Mouse (Mus musculus) heart, embryonic 14.5 days (tissue): Measurements from ENCODE around the gene Fxr2. TPM values are rescaled to one million over a fixed set of nuclear protein-coding genes. Genes with fewer than 3 reads are reported as not detected.
"Not testable (repeated sequence)": the region's sequence is repeated elsewhere in the genome, so short reads cannot be mapped to it uniquely, and the experiment has no call there.

Source experiments
- ATAC-seq: fragments of 200-750 bp; cut with Nextera tagmentation; 2 replicates; pipeline ENCODE4 v1.8.0; 2017; ENCODE audit warnings: low read depth, moderate TSS enrichment; ENCODE audit not compliant: insufficient number of reproducible peaks, insufficient read depth, low FRiP score
- H3K27ac ChIP-seq, 2 experiments: fragments of 200-500 bp in 1 of 2; fragments of 300-500 bp in 1 of 2; sonication (generic) in 1 of 2; replicated peaks in 1 of 2; 2 replicates each; pipeline ENCODE4 v1.5.1; 2012 to 2014; ENCODE audit warnings: low read depth in 2 of 2, low read length in 2 of 2, control low read depth in 1 of 2, mild to moderate bottlenecking in 1 of 2, mixed read lengths in 1 of 2; ENCODE audit not compliant: control insufficient read depth in 1 of 2, insufficient read depth in 1 of 2
- H3K27me3 ChIP-seq: fragments of 300-500 bp; sonication (generic); 2 replicates; pipeline ENCODE4 v1.6.1; 2014; ENCODE audit warnings: mild to moderate bottlenecking, low read length, control low read depth; ENCODE audit not compliant: control insufficient read depth, insufficient read depth
- H3K36me3 ChIP-seq: fragments of 300-500 bp; sonication (generic); 2 replicates; pipeline ENCODE4 v1.6.1; 2014; ENCODE audit warnings: mild to moderate bottlenecking, control low read depth, low read length, mixed read lengths; ENCODE audit not compliant: control insufficient read depth, insufficient read depth
- H3K4me1 ChIP-seq, 2 experiments: fragments of 200-500 bp in 1 of 2; fragments of 300-500 bp in 1 of 2; sonication (generic) in 1 of 2; 2 replicates each; pipeline ENCODE4 v1.6.1; 2012 to 2014; ENCODE audit warnings: low read length in 2 of 2, control low read depth in 1 of 2, mixed read lengths in 1 of 2; ENCODE audit not compliant: control insufficient read depth in 2 of 2, insufficient read depth in 2 of 2
- H3K4me2 ChIP-seq: fragments of 300-500 bp; sonication (generic); 2 replicates; pipeline ENCODE4 v1.6.1; 2014; ENCODE audit warnings: mild to moderate bottlenecking, low read length
- H3K4me3 ChIP-seq, 2 experiments: fragments of 200-500 bp in 1 of 2; fragments of 300-500 bp in 1 of 2; sonication (generic) in 1 of 2; 2 replicates each; pipeline ENCODE4 v1.5.1; 2012 to 2014; ENCODE audit warnings: low read length in 2 of 2, mild to moderate bottlenecking in 2 of 2, control low read depth in 1 of 2, low read depth in 1 of 2, moderate library complexity in 1 of 2; ENCODE audit not compliant: control insufficient read depth in 1 of 2, insufficient read depth in 1 of 2
- H3K9ac ChIP-seq: fragments of 300-500 bp; sonication (generic); 2 replicates; pipeline ENCODE4 v1.6.1; 2014; ENCODE audit warnings: mild to moderate bottlenecking, low read length
- H3K9me3 ChIP-seq: fragments of 300-500 bp; sonication (generic); 2 replicates; pipeline ENCODE4 v1.6.1; 2016; ENCODE audit warnings: low read length, control low read depth; ENCODE audit not compliant: control insufficient read depth
- WGBS: fragments of 180-500 bp; shearing (Covaris S2); extraction: QIAGEN DNeasy Blood & Tissue Kit; methylation state at CpG from one replicate; pipeline ENCODE4 v1.1.7; 2014; 5-methylcytosine and 5-hydroxymethylcytosine counted together
- polyA plus RNA-seq: library from polyadenylated mRNA; unstranded; fragments of >200 nt; fragmentation: Nextera tagmentation; extraction: Ambion mirVana; gene quantifications from 2 replicates; pipeline ENCODE4 v1.2.1, GENCODE M21; 2014

Fxr2 gene
- polyA plus RNA-seq, 1 experiment from 2014 or later, result 25.8 TPM

DNA sequence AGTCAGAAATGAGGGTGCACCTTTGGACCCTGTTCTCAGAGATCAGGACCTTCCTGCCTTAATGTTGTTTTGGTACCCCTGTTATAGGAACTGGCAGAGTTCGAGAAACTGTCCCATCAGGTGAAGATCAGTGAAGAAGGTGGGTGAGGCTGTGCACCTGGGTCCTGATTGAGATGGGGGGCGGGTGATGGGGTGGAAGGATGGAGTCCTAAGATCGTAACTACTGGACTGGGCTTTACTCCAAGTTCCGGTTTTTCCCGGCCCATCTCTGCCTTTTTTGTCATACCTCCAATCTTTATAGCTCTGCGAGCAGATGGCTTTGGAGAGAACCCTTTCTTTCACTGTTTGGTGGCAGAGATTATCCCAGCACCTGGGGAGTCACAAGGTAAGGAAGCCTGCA, 10.4 kb upstream of the Fxr2 start:
- peak overlapping the region; percentile 88 for H3K9ac ChIP-seq
- no peaks in the 10 kb centered on the region for H3K27me3 ChIP-seq
- peaks cover 6 to 11% of the 10 kb centered on the region in 2 experiments; a peak in 3 of 4 replicates for H3K4me1 ChIP-seq
- H3K4me2 ChIP-seq, result peak overlapping the region; percentile 81
- no peaks in the 10 kb centered on the region for H3K36me3 ChIP-seq
- H3K9me3 ChIP-seq, result no peaks in the 10 kb centered on the region
- H3K27ac ChIP-seq, result peak overlapping the region; percentile 11 to 55; a peak in 1 of 4 replicates
- peak overlapping the region; percentile 64 to 66 for H3K4me3 ChIP-seq
- ATAC-seq, result no peak
- 29% methylated on average over 6 of the region's 6 CpGs for WGBS

DNA sequence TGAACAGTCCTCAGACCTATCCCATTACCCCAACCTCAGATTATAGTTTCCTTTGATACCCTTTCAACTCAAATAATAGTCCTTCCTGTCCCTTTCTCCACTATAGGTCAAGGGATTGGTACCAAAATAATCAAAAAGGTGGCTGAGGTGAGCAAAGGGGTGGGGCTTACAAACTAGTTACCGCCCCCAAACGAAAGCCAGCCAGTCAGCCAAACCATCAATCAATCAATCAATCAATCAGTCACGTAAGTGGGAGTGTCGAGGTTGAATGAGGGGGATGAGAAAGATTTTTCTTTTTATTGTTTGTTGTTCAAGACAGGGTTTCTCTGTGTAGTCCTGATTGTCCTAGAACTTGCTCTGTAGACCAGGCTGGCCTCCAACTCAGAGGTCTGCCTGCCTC, 9.8 kb upstream of the Fxr2 start:
- no peaks in the 10 kb centered on the region for H3K9me3 ChIP-seq
- no peaks in the 10 kb centered on the region for H3K27me3 ChIP-seq
- no peak overlapping the region for H3K4me3 ChIP-seq

DNA sequence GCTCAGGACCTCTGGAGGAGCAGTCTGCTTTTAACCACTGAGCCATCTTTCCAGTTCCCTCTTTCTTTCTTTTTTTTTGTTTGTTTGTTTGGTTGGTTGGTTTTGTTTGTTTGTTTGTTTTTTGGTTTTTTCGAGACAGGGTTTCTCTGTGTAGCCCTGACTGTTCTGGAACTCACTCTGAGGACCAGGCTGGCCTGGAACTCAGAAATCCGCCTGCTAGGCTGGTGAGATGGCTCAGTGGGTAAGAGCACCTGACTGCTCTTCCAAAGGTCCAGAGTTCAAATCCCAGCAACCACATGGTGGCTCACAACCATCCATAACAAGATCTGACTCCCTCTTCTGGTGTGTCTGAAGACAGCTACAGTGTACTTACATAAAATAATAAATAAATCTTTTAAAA, 8.5 kb upstream of the Fxr2 start:
- H3K36me3 ChIP-seq, ATAC-seq, H3K27ac ChIP-seq, H3K4me3 ChIP-seq, H3K9ac ChIP-seq, H3K27me3 ChIP-seq, H3K9me3 ChIP-seq, H3K4me2 ChIP-seq: not testable (repeated sequence)
- WGBS, result 84% methylated on average over 2 of the region's 2 CpGs
- H3K4me1 ChIP-seq, result peaks cover 6 to 11% of the 10 kb centered on the region in 2 experiments; a peak in 3 of 4 replicates

More for the DNA sequence above, 9.8 kb upstream of the Fxr2 start:
- no peak overlapping the region for H3K27ac ChIP-seq
- ATAC-seq, result no peak
- H3K4me1 ChIP-seq, result peaks cover 6 to 11% of the 10 kb centered on the region in 2 experiments; a peak in 3 of 4 replicates
- 75% methylated on average over 4 of the region's 4 CpGs for WGBS
- H3K9ac ChIP-seq, result no peak overlapping the region
- peak overlapping the region; percentile 81; the same call in 1 of the 2 replicates for H3K4me2 ChIP-seq
- no peaks in the 10 kb centered on the region for H3K36me3 ChIP-seq

DNA sequence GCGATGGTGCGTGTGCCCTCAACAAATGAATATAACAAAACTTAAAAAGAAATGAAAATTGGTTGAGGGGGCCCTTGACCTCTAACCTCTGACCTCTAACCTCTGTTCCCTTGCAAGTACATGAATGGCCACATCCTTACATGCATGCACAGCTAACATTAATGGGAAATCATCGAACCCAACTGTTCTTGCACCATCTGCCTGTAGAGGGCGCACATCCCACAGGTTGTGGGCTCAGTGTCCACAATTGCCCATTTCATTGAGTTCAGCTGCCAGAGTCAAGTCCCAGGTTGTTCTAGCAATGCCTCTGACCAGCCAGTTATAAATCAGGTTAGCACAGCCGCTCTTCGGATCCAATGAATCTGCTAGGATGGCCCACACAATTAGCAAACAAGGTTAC, 4.5 kb upstream of the Fxr2 start:
- no peaks in the 10 kb centered on the region for H3K9me3 ChIP-seq
- H3K4me3 ChIP-seq, result no peak overlapping the region
- no peaks in the 10 kb centered on the region for H3K36me3 ChIP-seq
- 0 out of 4 replicates have a peak, but pooled peaks cover 0 to 3% of the 10 kb centered on the region in 2 experiments for H3K4me1 ChIP-seq
- 39% methylated on average over 6 of the region's 6 CpGs for WGBS
- no peak overlapping the region for H3K4me2 ChIP-seq
- no peak overlapping the region for H3K27ac ChIP-seq
- no peak overlapping the region for H3K9ac ChIP-seq
- ATAC-seq, result no peak
- H3K27me3 ChIP-seq, result no peaks in the 10 kb centered on the region

DNA sequence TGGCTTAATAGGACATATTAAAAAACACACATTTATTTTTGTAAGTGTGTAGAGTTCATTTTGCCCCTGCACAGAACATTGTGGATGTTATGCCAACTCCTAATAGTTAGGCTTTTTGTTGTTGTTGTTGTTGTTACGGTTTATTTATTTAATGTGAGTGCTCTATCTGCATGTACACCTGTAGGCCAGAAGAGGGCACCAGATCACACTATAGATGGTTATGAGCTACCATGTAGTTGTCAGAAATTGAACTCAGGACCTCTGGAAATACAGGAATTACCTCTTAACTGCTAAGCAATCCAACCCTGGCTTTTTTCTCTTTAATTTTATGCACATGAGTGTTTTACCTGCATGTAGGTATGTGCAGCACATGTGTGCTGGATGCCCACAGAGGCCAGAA, 3.0 kb upstream of the Fxr2 start:
- Histone ChIP-seq H3K4me3 (no peak overlapping the region), H3K36me3 (0 out of 2 replicates have a peak, but pooled peaks cover 2% of the 10 kb centered on the region), H3K4me2 (no peak overlapping the region), H3K9me3 (no peaks in the 10 kb centered on the region), H3K27me3 (no peaks in the 10 kb centered on the region), H3K4me1 (peaks cover 2 to 14% of the 10 kb centered on the region in 2 experiments; a peak in 3 of 4 replicates), H3K9ac (no peak overlapping the region), H3K27ac (no peak overlapping the region)
- WGBS, result 67% methylated on average over 1 of the region's 1 CpGs
- no peak for ATAC-seq

DNA sequence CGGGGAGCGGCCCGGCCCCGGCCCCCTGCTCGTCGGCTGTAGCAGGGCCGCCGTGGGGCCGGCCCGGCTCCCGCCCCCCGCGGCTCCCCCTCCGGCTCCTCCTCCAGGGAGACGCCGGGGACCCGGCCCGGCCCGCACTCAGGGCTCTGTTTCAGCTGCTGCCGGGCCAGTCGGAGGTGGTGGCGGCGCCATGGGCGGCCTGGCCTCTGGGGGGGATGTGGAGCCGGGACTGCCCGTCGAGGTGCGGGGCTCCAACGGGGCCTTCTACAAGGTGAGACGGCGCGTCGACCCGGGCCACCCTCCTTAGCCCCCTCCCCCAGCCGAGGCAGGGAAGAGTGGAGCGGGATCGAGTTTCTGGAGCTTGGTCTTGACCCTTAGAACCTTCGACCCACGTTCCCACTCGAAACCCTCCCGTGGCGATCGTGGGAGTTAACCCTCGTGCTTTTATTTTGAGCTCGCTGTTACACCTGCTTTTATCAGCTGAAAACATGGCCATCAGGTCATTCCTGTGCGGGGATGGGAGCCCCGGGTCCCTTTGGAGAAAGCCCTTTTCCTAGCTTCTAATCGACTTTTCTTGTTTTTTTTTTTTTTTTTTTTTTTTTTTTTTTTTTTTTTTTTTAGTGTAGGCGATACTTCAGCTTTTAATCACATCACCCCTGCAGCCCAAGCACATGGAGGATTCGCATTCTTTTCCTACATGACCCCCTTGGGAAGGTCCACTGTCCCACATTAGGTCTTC, 507 bp downstream of the Fxr2 start:
- Histone ChIP-seq H3K27ac (peak overlapping the region; percentile 74 to 97), H3K9ac (peak overlapping the region; percentile 98), H3K4me2 (peak overlapping the region; percentile 71), H3K4me1 (peaks cover 2 to 25% of the 10 kb centered on the region in 2 experiments; a peak in 3 of 4 replicates), H3K36me3 (peaks cover 21% of the 10 kb centered on the region), H3K9me3 (no peaks in the 10 kb centered on the region), H3K27me3 (no peaks in the 10 kb centered on the region), H3K4me3 (peak overlapping the region; percentile 89 to 96)
- WGBS, result 0% methylated on average over 34 of the region's 50 CpGs
- peak; percentile 48 for ATAC-seq

DNA sequence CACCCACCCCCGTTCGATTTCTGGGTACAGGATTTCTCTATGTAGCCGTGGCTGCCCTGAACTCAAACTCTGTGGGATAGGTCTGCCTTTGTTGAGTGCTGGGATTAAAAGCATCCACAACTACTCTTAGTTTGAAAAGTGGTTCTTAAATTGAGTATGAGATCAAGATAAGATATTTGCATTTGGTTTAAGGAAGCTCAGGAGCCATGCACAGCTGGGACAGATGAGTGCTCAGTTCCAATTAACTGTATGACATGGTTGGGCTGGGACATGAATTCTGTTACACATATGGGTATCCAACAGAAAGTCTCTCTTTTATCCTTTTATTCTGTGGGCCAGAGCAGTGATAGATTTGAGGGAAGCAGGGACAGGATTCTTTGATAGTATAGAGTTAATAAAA, 2.7 kb downstream of the Fxr2 start:
- no peaks in the 10 kb centered on the region for H3K9me3 ChIP-seq
- H3K4me2 ChIP-seq, result peak overlapping the region; percentile 71; the same call in 1 of the 2 replicates
- H3K4me1 ChIP-seq, result peaks cover 2 to 25% of the 10 kb centered on the region in 2 experiments; a peak in 3 of 4 replicates
- H3K27ac ChIP-seq, result no peak overlapping the region
- H3K4me3 ChIP-seq, result no peak overlapping the region
- H3K27me3 ChIP-seq, result no peaks in the 10 kb centered on the region
- H3K9ac ChIP-seq, result peak overlapping the region; percentile 41; the same call in 1 of the 2 replicates
- WGBS, result 82% methylated on average over 3 of the region's 3 CpGs
- no peak for ATAC-seq
- H3K36me3 ChIP-seq, result peaks cover 39% of the 10 kb centered on the region
